In the genomic region with DNA sequence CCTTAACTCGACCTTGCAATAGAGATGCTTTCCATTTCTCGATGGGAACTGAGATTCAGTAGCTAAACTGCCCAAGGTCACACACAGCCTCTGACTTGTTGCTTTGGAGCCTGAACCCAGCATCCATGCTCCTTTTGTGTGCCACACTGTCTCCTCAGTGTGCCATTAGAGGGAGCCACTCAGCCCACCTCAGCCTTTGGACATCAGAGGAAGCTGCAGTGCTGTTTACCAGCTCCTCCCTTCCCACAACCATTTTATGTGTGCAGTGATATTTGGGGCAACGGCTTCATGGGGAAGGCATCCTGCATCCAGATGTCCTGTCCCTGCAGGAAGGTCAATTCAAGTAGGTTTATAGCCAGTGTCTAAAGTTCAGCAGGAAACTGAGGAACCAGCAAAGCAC, we compare ENCODE assay signal across 9 mouse cellular contexts. TPM values are rescaled to one million over a fixed set of nuclear protein-coding genes. Genes with fewer than 3 reads are reported as not detected.
DNase-seq lines count a peak whose midpoint lies in the region; ATAC-seq and TF ChIP-seq lines count a peak whose summit lies in the region.
"Had no signal": no experiment of that assay in that cellular context is flagged by ENCODE, and none has a peak within 500 bp of the region (broad histone marks: within the 10 kb centered on the region; RNA-seq: fewer than 3 reads in every experiment).

No protein-coding gene starts in this region.

- no peak overlapping the region for H3K4me3 ChIP-seq in heart, embryonic 12.5 days
- H3K4me3 ChIP-seq in spleen, adult 2 months (ENCODE audit: extremely low read depth, insufficient read depth, insufficient read length): no peak overlapping the region
- H3K4me3 ChIP-seq: embryonic facial prominence, embryonic 12.5 days had no signal

- TF ChIP-seq POLR2A in spleen, adult 2 months (IDR thresholded peaks at IDR 0.05; ENCODE audit: low read depth, low read length): no peak

- DNase-seq in heart, postnatal 4 days: peak; percentile 20
- DNase-seq in CD4-positive helper T cell, adult 2 months (ENCODE audit: low read depth, low spot score): peak; percentile 51
- DNase-seq in adrenal gland, postnatal 25 days: peak; percentile 28
- DNase-seq in kidney, postnatal 4 days: peak; percentile 22 to 52
- DNase-seq in spleen, adult 2 months (ENCODE audit: low read depth in 1 of 2, low spot score in 2 of 2): peak; percentile 14 to 29
- DNase-seq in right cerebral cortex, postnatal 4 days: no peak
- no peak for DNase-seq in testis, postnatal 14 days (ENCODE audit: low spot score)

- H3K4me2 ChIP-seq in heart, embryonic 12.5 days: no peak overlapping the region
- H3K4me2 ChIP-seq: embryonic facial prominence, embryonic 12.5 days had no signal

- TF ChIP-seq CTCF in spleen, adult 2 months (IDR thresholded peaks at IDR 0.05; ENCODE audit: extremely low read depth, insufficient read depth, insufficient read length, insufficient replicate concordance): peak; percentile 51; the same call in 1 of the 2 replicates

- WGBS in heart, embryonic 12.5 days: 40% methylated on average over 3 of the region's 3 CpGs
- WGBS in spleen, adult 2 months: 35% methylated on average over 3 of the region's 3 CpGs

- no peaks in the 10 kb centered on the region for H3K9me3 ChIP-seq in heart, embryonic 12.5 days (replicated peaks)
- H3K9me3 ChIP-seq: embryonic facial prominence, embryonic 12.5 days had no signal

- peaks cover 12% of the 10 kb centered on the region; the same call in 1 of the 2 replicates for H3K4me1 ChIP-seq in heart, embryonic 12.5 days (replicated peaks)
- H3K4me1 ChIP-seq in spleen, adult 2 months (ENCODE audit: control insufficient read depth, insufficient read depth, insufficient read length): no peaks in the 10 kb centered on the region; the same call in 1 of the 2 replicates
- H3K4me1 ChIP-seq: embryonic facial prominence, embryonic 12.5 days had no signal

- no peak overlapping the region for H3K27ac ChIP-seq in heart, embryonic 12.5 days (ENCODE audit: poor library complexity, severe bottlenecking)
- H3K27ac ChIP-seq in spleen, adult 2 months (ENCODE audit: insufficient read depth, low read length): no peak overlapping the region
- H3K27ac ChIP-seq: embryonic facial prominence, embryonic 12.5 days had no signal

- H3K27me3 ChIP-seq in heart, embryonic 12.5 days (replicated peaks): no peaks in the 10 kb centered on the region
- no peaks in the 10 kb centered on the region for H3K27me3 ChIP-seq in spleen, adult 2 months (ENCODE audit: control insufficient read depth, insufficient read depth, low read length)
- H3K27me3 ChIP-seq: embryonic facial prominence, embryonic 12.5 days had no signal

- no peaks in the 10 kb centered on the region for H3K36me3 ChIP-seq in heart, embryonic 12.5 days
- H3K36me3 ChIP-seq in spleen, adult 2 months (ENCODE audit: control insufficient read depth, insufficient read depth, low read length): no peaks in the 10 kb centered on the region
- H3K36me3 ChIP-seq: embryonic facial prominence, embryonic 12.5 days had no signal

- no peak for ATAC-seq in heart, embryonic 12.5 days (ENCODE audit: insufficient number of reproducible peaks, low FRiP score)

- no peak overlapping the region for H3K9ac ChIP-seq in heart, embryonic 12.5 days
- H3K9ac ChIP-seq: embryonic facial prominence, embryonic 12.5 days had no signal

RNA-seq across cellular contexts. Expression of gene Calr4, which starts 17.3 kb away (rescaled TPM):
- total RNA-seq in heart, postnatal 4 days (2021): not detected
- 0.60 and 0.61 TPM in 2 replicates for polyA plus RNA-seq in heart, embryonic 12.5 days (2016; fragmentation: Nextera tagmentation; extraction: Ambion mirVana)
- 0.57 and 1.5 TPM in 2 replicates for total RNA-seq in adrenal gland, postnatal 25 days (2021)
- polyA plus RNA-seq in spleen, adult 2 months (2012; rRNA removed): not detected in 2 replicates

RNA-seq across cellular contexts. Expression of gene Eps15, which starts 28.5 kb away (rescaled TPM):
- total RNA-seq in heart, postnatal 4 days (2021): 10 to 100 TPM; 42.5 to 45.9 TPM
- polyA plus RNA-seq in heart, embryonic 12.5 days (2016; fragmentation: Nextera tagmentation; extraction: Ambion mirVana): 41.6 and 44.4 TPM in 2 replicates
- 74.9 and 79.7 TPM in 2 replicates for total RNA-seq in adrenal gland, postnatal 25 days (2021)
- polyA plus RNA-seq in spleen, adult 2 months (2012; rRNA removed): 5.9 and 6.5 TPM in 2 replicates

RNA-seq across cellular contexts. Expression of gene Osbpl9, which starts 49.5 kb away (rescaled TPM):
- 10 to 100 TPM; 71.7 to 73.4 TPM for total RNA-seq in heart, postnatal 4 days (2021)
- polyA plus RNA-seq in heart, embryonic 12.5 days (2016; fragmentation: Nextera tagmentation; extraction: Ambion mirVana): 48.3 and 53.0 TPM in 2 replicates
- total RNA-seq in adrenal gland, postnatal 25 days (2021): 136 and 144 TPM in 2 replicates
- polyA plus RNA-seq in spleen, adult 2 months (2012; rRNA removed): 63.5 and 67.8 TPM in 2 replicates

Comparison
In these comparisons a context has a peak if more than half of its experiments do, and no peak if none do; other contexts are left out.
1. DNase-seq: peak in heart, postnatal 4 days (single experiment), CD4-positive helper T cell, adult 2 months (single experiment), adrenal gland, postnatal 25 days (single experiment), kidney, postnatal 4 days (2 of 2) and spleen, adult 2 months (2 of 2); none in right cerebral cortex, postnatal 4 days (single experiment) and testis, postnatal 14 days (single experiment).